Mouse (Mus musculus) kidney, adult 8-10 months (tissue): ENCODE data around the gene Chad.

Source experiments
- DNase-seq, 2 experiments: peaks; one replicate each; pipeline ENCODE4 v3.0.0; 2022

Gene Chad

DNA sequence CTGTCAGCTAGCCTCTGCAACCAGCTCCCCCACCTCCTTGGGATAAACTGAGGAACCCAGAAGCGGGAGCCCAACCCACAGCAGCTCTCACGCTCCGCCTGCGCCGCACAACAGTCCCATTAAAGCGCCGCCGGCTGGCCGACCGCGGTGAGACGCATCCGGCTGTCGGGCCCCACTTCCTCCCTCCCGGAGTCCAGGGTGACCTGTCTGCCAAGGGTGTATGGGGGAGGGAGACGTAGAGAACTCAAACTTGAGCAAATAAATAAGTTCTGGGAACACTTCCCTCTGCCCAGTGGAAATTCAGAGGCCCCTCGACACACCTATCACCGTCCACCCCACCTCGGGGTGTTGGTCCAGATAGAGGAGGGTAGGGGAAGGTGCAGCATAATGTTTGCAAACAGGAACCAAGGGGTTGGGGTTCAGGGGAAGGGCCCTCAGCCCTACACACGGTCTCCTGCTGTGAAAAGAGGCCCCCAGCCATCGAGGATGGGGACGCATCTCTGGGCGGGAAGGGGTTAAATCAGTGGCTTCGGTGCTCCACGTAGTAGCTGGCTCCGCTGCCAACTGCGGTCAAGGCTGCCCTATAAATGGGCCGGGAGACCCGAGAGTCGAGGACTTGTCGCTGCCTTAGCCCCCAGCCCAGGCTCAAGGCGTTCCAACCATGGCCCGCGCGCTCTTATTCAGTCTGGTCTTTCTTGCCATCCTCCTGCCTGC, at the start of gene Chad:
Gene Chad (plus strand): TSS at position 611 of the 714 bp plus-strand sequence.
- DNase-seq: peak; percentile 26 to 32

DNA sequence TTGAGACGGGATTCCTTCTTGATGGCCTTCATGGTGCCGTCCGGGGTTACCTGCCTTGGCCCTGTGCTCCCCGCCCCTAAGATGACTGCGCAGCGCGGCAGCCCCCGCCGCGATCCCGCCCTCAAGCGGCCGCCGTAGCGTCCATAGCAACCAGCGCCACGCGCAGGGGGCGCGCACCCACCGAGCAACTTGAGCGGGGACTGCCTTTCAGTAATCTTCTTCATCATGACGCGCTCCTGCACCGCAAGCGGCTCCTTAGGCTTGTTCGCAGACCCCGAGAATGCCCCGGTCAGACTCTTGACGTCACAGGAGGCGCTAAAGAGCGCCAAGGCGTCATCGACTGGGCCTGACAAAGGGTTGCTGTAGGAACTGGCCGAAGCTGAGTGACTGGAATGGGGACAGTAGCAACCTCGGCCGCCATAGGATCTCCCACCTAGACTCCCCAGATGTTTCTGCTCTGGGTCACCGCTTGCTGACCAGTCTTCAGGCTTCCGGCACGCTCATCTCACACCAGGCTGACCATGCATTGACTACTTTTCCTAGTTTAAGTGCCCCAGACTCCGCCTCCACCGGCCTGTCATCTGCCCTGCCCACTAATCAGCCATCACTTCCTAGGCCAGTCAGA, 43.5 kb upstream of the Chad start, which contains the start of gene Mycbpap:
Gene Mycbpap (minus strand): TSS at position 524 of the 625 bp plus-strand sequence.
- DNase-seq: peak in 1 of 2 experiments; percentile 60

DNA sequence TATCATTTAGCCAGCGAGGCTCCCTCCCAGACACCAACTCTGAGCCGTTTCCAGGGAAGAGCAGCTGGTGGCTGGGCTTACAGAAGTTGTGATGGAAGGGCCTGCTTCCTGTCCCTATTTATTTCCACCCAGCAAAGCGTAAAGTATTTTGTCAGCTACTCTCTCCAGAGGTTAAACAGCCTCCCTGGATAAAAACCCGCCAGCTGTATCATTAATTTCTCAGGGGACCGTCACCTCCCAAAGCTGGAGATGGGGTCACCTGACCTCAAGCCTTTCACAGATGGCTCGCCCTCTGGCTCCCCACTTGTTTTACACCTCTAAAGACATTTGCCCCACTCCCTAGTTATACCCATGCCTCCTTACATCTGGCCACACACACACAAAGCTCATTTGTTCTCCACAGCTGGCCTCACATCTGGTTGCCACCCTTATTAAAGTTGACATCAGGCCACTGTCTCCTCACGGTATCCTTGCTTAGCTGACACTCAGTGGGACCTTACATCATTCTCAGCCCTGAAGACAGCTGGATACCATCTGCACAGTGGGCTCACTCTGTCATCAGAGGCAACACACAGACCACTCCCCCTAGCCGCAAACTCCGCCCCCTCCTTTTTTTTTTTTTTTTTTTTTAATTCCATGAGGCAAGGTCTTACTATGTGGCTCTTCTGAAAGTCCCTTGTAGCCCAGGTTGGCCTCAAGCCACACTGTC, 38.5 kb upstream of the Chad start:
- DNase-seq: no peak

DNA sequence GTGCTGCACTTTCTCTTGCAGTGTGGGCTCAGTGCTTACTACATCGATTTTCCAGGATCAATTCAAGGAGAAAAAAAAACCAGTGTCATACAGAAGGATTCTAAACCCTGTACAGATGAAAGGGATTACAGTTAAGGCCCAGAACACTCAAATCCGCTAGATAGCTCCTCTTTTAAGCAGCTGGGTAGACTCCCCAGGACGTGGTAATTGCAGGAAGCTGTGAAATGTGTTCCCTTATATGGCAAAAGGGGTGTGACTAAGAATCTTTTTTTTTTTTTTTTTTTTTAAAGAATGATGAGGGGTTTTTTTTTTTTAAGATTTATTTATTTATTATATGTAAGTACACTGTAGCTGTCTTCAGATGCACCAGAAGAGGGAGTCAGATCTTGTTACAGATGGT, 36.0 kb upstream of the Chad start:
- no peak for DNase-seq

DNA sequence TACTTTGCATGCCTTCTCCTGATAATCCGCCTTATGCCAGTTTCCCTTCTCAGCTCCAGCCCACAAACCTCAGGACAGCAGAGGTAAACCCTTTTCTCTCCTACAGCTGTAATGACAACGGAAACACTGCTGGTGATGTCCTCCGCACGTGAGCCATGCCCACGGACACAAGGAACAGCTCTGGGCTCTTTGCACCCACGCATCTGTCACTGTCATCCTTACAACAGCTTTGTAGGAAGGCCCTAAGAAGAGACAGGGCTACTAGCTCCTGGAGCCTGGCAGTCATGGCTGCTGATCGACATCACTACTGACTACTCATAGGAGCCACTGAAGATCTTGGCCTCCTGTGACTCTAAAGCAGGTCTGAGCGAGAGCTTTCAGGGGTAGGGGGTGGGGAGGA, 31.7 kb upstream of the Chad start:
- DNase-seq: no peak

DNA sequence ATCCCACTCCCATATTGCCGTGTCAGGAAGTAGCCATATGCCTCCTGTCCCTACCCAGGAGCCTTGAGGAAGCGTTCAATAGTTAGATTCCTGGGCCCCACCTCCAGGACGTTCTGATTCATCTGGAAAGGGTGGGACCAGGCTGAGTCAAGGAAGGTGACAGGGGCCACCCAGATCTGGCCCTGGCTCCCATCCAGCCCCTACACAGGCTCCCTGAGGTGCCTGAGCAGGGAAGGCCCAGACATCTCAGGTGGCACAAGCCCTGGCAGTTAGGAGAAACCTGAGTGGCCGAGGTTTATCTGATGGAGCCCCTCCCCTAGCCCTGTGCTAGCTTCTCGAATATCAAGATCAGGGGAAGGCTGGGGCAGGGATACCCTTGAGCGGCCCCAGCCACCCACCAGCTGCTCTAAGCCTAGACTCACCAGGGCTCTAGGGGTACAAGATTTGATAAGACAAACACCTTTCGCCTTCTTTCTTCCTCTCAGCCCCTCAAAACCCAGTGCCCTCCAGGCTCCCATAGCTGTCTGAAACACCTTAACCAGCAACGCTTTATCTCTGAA, 26.0 kb upstream of the Chad start:
- DNase-seq: no peak

DNA sequence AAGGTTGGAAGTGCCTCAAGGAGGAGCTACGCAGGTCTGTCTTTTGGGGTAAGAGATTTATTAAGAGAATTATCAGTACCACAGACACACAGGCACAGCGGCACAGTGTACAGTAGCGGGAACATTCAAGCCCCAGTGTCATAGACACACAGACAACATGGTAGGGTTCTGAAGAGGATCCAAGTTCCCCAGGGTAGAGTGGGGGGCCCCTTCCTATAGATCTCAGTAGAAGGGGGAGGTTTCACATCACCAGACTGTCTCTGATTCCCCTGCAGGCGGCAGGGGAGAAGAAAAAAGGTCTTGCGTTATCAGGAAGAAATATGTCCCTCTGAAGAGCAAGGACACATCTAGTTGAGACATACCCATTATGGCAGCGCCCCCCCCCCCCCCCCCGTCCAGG, 25.1 kb upstream of the Chad start:
- DNase-seq: no peak

DNA sequence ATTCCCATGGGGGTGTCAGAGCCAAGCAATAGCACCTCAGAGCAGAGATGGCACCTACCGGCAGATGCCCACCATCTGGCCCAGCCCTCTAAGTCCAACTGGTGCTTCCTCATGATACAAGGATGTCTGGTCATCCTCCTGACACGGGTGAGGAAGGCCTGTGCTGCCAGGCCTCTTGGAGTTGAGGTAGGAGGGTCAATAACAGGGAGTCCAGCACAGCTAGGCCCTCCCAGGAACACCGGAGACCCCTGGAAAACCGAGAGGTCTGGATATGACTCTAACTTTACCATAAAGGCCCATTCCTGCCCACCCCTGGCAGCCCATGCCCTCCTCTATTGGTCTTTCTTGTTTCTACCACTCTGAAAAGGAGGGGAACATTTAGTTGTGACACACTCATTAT, 22.4 kb upstream of the Chad start:
- DNase-seq: no peak

DNA sequence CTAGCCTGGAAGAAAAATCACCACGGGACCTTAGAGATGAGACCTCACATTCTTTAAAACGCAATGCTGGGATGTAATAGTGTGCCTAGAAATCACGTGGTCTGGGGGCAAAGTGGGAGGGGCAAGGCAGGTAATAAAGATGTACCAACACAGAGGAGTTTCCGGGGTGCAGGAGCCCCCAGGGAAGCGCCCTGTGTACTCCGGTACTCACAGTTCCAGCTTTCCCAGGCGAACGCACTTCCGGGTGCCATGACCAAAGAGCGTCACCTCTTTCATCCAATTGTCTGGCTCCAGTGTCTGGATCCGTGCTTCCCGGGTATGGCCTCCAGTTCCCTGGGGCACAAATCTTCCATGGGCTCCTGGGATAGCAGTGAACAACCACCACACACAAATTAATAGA, 21.5 kb upstream of the Chad start:
- DNase-seq: no peak

DNA sequence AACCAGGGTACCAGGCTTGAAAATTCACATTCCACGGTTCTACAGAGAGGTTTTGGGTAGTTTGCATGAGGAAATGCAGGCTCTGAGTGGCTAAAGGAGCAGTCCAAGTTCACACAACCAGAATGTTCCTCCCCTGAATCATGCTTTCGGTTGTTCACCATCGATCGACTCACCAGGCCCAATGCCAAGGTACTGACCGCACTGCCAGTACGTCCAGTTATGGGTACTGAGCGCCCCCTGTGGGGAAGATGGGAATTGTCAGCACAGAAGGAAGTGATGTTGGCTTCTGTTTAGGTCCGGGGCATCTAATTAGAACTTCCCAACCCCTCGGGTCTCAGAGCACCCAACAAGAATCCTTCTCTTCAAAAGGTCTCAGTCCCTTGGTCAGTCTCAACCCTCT, 20.9 kb upstream of the Chad start:
- peak; percentile 90 to 97 for DNase-seq

DNA sequence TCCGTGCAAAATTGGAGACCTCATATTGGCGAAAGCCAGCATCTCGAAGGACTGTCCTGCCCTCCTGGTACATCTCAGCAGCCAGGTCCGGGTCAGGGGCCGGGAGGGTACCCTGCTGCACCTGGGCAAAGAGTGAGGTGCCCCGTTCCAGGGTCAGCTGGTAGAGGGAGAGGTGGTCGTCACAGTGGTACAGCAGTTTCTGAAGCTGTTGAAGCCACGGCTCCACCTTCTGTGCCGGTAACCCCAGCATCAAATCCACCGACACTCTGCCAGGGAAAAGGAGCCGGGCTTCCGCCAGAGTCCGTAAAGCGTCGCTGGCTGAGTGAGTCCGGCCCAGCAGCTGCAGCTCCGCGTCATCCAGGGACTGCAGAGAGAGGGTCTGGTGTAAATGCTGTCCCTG, 20.4 kb upstream of the Chad start:
- no peak for DNase-seq

DNA sequence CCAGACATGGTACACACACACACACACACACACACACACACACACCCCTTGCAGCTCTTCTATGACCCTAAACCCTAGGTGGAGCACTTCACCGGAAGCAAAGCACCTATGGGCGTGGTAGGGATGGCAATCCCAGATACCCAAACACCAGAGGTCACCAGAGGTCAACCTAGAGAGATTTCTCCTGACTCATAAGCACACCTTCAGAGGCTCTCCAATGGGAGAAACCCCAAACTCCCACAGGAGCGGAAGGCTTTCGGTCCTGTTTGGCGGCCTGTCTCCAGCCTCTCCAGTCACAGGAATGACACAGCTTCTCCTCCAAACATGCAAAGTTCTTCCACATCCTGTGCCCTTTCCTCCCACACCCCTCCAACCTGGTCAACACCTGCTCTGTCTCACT, 18.5 kb upstream of the Chad start:
- DNase-seq: no peak

DNA sequence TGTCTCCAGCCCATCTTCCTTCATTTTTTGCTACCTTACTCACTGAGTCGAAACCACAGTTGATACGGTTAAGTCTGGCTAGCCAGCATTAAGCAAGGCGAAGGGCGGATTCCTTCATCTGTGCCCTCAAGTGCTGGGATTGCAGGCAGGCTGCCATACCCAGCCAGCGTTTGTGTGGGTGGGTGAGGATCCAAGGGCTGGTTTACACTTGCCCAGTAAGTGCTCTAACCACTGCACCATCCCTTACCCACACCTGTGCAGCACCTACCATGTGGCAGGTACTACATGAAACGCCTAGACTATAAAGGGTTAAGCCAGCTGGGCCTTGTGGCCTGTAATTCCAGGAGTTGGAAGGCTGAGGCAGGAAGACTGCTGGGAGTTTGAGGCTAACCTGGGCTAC, 17.6 kb upstream of the Chad start:
- no peak for DNase-seq

DNA sequence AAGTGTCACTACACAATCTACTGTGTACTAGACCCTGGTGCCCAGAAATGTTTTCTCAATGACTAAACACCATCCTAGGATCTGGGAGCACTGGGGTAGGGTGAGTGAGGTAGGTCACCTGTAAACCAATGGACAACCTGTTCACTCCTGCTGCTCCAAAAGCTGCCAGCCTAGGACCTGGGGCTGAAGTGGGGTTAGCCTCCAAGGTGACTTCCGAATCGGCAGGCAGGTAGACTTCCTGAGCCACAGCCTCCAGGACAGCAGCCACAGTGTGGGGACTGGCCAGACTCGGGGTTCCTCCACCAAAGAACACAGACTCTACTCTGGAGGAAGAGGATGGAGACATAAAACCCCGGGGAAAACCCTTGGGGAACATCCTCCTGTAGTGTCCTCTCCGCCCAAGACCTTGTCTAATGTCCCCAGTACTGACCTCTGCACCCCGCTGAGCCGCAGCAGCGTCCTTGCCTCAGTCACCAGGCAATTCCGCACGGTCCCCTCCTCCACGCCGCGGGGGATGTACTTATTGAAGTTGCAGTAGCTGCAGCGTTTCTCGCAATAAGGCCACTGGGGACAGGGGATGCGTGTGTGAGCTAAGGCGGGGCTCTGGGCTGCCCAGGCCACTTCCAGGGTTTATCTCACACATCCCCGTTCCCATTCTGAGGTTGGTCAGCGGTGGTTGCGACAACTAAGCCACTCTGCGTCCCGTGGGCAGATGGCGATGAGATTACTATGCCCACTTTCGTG, 16.6 kb upstream of the Chad start:
- DNase-seq: peak; percentile 44 to 51

DNA sequence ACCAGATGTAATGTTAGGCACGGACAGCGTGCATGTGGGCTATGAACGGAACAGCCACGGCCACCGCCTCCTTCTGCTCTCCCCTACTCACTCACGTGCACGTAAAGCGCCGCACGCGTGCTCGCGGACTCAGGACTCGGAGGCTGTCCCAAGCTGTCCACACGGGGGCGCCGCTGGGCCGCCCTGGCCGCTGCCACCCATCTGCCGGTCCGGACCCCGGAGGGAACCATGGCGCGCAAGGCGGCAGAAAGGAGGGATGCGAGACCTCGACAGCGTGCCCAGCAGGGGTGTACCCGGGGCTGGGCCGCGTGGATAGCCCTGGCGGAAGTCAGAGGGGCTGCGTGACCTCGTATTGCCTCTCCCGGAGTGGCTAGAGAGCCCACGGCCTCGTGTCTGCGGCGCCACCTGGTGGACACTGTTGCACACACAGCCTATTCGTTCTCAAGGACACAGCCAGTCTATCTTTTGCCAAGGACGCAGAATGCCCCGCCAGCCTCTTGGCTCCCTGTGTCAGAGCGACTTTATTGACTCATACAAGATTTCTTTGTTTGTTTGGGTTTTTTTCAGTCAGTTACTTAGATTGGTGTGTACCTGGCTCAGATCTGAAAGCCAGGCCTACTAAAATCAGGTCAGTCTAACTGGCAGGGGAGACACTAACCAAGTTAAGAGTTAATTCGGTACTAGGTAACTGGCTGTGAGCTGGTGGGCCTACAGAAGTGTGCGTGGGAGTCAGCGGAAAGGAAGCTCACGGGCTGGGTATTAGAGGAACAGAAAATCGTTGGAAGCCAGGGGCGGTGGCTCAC, 15.8 kb upstream of the Chad start, which contains the start of gene Rsad1:
Gene Rsad1 (minus strand): TSS at position 368 of the 803 bp plus-strand sequence.
- peak; percentile 92 to 96 for DNase-seq

DNA sequence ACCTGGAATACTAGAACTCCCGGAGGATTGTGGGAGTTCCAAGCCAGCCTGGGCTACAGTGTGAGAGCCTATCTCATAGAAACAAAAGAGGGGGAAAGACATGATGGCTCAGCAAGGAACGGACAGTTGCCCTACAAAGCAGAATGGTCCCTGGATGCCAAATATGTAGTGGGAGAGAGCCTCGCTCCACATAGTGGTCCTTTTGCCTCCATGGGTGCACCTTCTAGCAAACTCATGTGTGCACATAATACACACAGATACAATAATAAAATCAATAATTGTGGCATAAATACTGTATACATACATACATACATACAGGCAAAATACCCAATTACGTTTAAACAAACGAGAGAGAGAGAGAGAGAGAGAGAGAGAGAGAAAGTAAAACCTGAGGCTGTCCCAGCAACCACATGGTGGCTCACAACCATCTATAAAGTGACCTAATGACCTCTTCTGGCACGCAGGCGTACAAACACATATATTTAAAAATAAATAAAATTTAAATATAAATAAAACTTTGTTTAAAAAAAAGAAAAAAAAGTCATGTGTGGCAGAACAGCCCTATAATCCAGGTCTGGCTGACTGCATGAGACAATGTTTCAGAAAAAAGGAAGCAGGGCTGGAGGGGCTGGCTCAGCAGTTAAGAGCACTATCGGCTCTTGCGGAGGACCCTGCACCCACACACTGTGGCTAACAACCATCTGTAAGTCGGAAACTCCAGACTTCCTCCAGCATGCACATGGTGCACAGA, 15.0 kb upstream of the Chad start:
- no peak for DNase-seq

DNA sequence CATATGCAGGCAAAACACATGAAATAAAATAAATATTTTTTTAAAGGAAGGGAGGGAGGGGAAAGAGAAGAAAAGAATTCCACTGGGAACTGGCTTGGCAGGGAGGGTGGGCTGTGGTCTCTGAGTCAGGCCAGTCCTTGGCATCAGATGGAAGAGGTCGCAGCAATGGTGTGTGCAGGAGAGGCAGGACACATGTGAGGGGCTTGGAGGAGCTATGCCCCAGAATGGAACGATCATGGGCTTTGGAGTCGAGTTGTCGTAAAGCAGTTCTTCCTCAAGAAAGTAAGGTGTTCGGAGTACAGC, 14.5 kb upstream of the Chad start:
- no peak for DNase-seq

DNA sequence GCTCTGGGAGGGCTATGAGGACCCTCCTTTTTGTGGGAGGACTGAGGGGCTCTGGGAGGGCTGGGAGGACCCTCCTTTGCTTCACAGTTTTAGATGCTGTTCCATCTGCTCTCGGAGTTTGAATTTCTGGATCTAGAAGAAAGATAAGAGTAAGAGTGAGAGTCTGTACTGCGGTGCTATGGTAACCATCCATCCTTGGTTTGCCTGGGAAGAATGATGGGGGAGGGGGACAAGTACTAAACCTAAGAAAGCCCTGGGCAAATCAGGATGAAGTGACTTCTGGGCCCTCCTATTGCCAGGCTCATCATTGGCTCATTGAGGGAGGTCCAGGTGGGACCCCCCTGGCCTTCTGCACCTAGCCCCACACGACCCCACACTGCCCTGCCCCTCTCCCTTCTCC, 6.6 kb upstream of the Chad start:
- DNase-seq: no peak

DNA sequence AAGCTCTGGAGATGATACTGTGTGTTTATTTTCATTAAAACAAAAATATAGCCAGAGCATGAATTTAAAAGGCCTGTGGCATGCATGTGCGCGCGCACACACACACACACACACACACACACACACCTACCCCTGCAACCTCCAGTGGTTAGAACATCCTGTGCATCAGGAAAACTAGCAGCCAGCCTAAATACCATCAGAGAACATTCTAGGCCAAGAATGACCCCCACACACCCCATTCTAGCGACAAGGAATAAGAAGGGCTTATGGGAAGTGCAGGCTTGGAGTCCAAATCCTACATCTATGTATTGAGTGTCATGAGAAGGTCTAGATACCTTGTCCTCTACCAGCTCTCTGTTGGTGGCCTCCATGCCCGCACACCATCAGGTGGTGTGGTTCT, 1.5 kb upstream of the Chad start:
- DNase-seq: no peak

DNA sequence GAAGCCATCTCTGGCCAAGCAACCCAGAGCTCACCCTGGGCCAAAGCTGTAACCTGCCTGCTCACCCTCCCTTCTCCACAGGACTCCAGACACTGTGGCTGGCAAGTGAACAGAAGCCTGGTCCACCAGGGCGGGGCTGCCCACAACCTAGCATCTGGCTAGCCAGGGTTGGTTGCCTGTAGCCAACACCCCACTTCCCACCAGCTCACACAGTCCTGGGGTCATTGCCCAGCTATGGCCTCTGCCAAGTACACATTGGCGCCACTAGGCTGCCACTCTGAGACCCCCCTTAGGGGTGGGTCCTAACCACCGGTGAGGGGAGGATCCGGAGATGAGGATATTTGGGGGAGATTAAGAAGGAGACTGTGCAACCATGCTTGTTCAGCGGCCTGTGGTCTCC, 1.0 kb upstream of the Chad start:
- DNase-seq: no peak

DNA sequence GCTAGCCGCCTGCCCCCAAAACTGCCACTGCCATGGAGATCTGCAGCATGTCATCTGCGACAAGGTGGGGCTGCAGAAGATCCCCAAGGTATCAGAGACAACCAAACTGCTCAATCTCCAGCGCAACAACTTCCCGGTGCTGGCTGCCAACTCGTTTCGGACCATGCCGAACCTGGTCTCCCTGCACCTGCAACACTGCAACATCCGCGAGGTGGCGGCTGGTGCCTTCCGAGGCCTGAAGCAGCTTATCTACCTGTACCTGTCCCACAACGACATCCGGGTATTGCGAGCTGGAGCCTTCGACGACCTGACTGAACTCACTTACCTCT, 268 bp downstream of the Chad start:
- no peak for DNase-seq

DNA sequence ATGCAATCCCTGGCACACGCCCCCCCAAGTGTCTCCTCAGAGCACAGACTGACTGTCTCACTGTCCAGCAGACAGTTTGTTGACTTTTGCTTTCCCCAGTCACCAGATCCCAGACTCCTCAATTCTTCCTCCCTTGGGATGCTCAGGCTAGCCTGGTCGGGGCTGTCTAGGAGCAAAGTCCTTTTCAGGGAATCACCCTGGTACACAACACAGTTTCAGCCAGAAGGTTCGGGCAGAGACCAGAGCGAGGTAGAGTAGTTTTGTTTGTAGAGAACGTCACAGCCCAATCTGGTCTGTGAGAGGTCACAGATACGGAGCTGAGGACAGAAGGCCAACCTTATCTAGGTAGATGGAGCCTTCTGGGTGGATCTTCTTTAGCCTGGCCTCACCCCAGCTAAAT, 1.7 kb downstream of the Chad start:
- no peak for DNase-seq
